Mouse (Mus musculus): ENCODE data around the gene Rabep1. TPM values are rescaled to one million over a fixed set of nuclear protein-coding genes. Genes with fewer than 3 reads are reported as not detected.

Gene Rabep1
- polyA plus RNA-seq, 1 experiment from 2014 or later: 93.1 TPM

DNA sequence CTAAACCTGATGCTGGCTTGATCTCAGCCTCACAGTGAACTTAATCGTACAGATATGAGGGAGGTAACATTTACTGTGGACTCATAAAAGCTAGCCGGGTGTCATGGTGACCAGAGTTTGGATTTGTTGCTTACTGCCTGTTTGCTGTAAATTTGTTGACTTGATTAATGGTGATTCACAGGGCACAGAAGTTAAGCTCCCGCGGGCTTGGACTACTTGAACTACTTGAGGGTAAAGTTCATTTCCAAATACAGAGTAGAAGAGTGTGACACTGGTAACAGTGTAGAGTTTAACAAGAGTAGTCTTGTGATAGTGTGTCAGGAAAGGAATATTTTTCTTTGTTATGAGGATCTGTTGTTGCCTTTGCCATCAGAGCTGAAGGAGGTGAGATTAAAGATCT lies 74.9 kb downstream of the Rabep1 start:
- 97% methylated on average over 4 of the region's 4 CpGs for WGBS
- Histone ChIP-seq H3K4me2 (no peak overlapping the region), H3K9me3 (no peaks in the 10 kb centered on the region), H3K4me1 (no peaks in the 10 kb centered on the region), H3K4me3 (no peak overlapping the region), H3K36me3 (replicated peaks) (peaks cover 31% of the 10 kb centered on the region), H3K9ac (no peak overlapping the region), H3K27ac (no peak overlapping the region), H3K27me3 (replicated peaks) (no peaks in the 10 kb centered on the region)
- ATAC-seq (replicated peaks): no peak

DNA sequence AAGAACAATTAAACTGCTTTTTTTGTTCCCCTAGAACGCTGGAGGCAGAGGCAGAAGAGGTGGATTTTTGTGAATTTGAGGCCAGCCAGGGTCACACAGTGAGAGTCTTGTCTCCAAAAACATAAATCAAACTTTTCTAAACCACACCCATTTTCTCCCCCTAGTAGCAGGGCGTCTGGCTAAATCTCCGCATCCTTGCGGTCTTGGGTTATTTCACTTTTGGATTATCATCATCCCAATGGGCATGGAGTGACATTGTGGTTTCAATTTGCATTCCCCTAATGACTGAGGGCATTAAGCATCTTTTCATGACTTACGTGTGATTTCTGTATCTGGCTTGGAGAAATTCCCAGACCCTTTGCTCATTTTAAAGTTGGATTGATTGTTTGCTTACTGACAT lies 86.9 kb downstream of the Rabep1 start:
- Histone ChIP-seq H3K27me3 (replicated peaks) (no peaks in the 10 kb centered on the region), H3K36me3 (replicated peaks) (peaks cover 20% of the 10 kb centered on the region; the same call in 1 of the 2 replicates), H3K4me2 (no peak overlapping the region), H3K9me3 (no peaks in the 10 kb centered on the region), H3K9ac (no peak overlapping the region), H3K27ac (no peak overlapping the region), H3K4me1 (no peaks in the 10 kb centered on the region), H3K4me3 (no peak overlapping the region)
- no peak for ATAC-seq (replicated peaks)
- WGBS: 83% methylated on average over 5 of the region's 5 CpGs

DNA sequence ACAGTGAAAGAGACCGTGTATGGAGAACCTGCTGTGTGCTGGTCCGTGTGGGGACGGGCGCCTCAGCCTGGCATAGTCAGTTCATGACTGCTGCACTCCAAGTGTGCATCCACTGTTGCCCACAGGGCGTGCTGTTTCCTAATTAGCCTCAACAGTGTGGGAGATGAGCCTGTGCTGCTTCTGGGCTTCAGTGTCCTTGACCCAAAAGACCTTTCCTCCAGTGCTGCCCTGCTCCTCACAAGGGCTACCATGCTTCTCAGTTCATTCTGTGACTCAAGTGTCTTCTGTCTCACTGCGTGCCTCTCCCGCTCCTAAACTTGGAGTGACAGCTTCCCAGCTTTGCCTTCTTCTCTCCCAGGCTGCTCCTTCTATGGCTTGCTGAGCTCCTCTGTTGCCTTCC lies 90.7 kb downstream of the Rabep1 start:
- Histone ChIP-seq H3K9me3 (no peaks in the 10 kb centered on the region), H3K4me2 (no peak overlapping the region), H3K4me3 (no peak overlapping the region), H3K27ac (no peak overlapping the region), H3K4me1 (no peaks in the 10 kb centered on the region), H3K9ac (no peak overlapping the region), H3K36me3 (replicated peaks) (peaks cover 46% of the 10 kb centered on the region), H3K27me3 (replicated peaks) (no peaks in the 10 kb centered on the region)
- no peak for ATAC-seq (replicated peaks)
- 90% methylated on average over 7 of the region's 7 CpGs for WGBS

DNA sequence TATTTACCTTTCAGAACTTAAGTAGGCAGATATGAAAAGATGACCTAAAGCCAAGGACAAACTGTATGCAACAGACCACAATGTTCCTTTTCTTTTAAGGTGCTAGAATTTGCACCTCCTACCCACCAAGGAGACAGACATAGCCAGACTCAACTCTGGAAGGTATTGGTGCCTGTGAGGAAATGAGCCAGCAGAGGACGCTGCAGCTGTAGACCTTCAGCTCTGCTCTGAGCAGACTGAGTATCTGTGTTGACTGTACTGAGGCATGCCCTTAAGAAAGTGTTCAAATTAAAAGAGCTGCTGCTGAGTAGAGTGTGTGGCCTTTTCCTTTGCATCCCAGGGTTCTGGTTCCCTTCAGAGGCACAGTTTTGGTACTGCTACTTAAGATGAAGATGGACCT lies 98.0 kb downstream of the Rabep1 start:
- ATAC-seq (replicated peaks): no peak
- 83% methylated on average over 1 of the region's 1 CpGs for WGBS
- peaks cover 71% of the 10 kb centered on the region for H3K36me3 ChIP-seq (replicated peaks)

DNA sequence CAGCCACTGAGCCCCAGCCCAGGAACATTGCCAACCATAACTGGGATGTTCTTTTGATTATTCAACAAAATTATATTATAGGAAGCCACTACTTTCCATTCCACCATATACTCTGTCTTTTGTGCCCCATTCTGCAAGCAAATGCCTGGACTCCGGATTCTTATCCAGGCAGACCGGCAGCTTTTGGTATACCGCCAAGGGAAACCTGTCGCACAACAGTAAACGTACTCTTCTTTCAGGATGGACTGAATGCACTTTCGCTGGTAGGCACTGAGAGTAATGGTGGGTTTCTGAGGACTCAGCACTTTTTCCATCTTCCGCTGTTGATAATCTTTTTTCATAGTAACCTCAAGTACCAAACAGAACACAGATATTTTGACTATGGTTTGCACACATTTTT lies 99.1 kb downstream of the Rabep1 start:
- Histone ChIP-seq H3K4me3 (no peak overlapping the region), H3K27me3 (replicated peaks) (no peaks in the 10 kb centered on the region), H3K27ac (no peak overlapping the region), H3K36me3 (replicated peaks) (peaks cover 75% of the 10 kb centered on the region), H3K4me2 (no peak overlapping the region), H3K9ac (no peak overlapping the region), H3K9me3 (no peaks in the 10 kb centered on the region), H3K4me1 (no peaks in the 10 kb centered on the region)
- WGBS: 92% methylated on average over 7 of the region's 7 CpGs
- ATAC-seq (replicated peaks): no peak

More for the DNA sequence above, 98.0 kb downstream of the Rabep1 start:
- Histone ChIP-seq H3K27ac (no peak overlapping the region), H3K9ac (no peak overlapping the region), H3K4me2 (no peak overlapping the region), H3K4me3 (no peak overlapping the region), H3K27me3 (replicated peaks) (no peaks in the 10 kb centered on the region), H3K4me1 (no peaks in the 10 kb centered on the region), H3K9me3 (no peaks in the 10 kb centered on the region)

DNA sequence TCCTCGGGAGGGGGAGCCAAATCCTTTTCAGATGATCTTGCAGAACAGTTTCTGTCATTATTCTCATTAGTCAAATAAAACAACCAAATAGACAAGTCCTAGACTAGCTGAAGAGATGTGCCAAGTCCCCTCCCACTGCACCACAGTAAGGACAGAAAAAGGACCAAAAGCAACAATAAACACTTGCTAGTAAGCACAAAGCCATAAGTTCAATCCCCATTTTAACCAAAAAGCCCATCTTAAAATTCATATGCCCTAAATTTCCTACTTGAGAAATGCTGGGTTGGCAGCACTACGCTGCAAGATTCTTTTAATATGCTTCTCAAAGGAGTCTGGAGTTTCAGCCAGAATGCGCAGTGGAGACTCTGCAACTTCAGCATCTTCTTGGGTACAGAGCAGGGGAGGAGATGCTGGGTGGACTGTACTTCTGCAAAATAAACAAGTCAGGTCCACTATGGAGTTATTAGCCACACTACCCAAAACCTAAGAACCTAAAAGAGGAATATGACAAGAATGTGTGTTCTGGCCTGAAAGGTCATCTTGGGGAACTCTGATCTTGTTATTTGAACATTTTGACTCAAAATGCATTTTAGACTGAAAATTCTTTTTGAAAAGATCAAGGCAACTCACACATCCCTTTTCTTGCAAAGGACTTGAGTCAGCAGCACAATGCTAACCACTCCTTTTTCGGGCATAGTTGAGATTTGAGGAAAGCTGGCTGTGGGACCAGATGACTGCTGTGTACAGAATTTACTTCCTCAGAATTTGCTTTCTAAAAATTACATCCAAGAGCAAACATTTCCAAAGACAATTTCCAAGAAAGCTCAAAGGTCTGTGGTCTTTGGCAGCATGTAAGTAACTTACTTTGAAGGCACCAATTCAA lies 100.6 kb downstream of the Rabep1 start:
- H3K36me3 ChIP-seq (replicated peaks): peaks cover 75% of the 10 kb centered on the region
- no peak for ATAC-seq (replicated peaks)
- 94% methylated on average over 4 of the region's 4 CpGs for WGBS
- H3K27ac ChIP-seq: no peak overlapping the region
- H3K9ac ChIP-seq: no peak overlapping the region
- no peak overlapping the region for H3K4me2 ChIP-seq
- H3K9me3 ChIP-seq: no peaks in the 10 kb centered on the region
- H3K4me3 ChIP-seq: no peak overlapping the region
- no peaks in the 10 kb centered on the region for H3K27me3 ChIP-seq (replicated peaks)
- no peaks in the 10 kb centered on the region for H3K4me1 ChIP-seq

DNA sequence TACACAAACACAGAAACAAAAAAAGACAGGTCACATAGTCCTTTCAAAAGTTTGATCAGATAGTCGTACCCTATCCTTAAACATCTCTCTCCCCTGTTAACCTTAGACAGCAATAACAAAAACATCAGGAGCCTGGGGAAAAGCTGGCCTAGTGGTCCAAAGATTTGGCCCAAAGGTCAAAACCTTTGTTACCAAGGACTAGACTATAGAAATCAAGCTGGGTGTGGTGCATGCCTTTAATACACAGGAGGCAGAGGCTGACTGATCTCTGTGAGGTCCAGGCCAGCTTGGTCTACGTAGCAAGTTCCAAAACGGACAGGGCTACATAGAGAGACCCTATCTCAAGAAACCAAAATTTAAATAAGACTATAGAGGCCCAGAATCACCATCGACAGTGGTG lies 110.1 kb downstream of the Rabep1 start:
- Histone ChIP-seq H3K4me3 (no peak overlapping the region), H3K9me3 (no peaks in the 10 kb centered on the region), H3K27ac (no peak overlapping the region), H3K4me1 (no peaks in the 10 kb centered on the region), H3K27me3 (replicated peaks) (no peaks in the 10 kb centered on the region), H3K4me2 (no peak overlapping the region), H3K9ac (no peak overlapping the region), H3K36me3 (replicated peaks) (peaks cover 77% of the 10 kb centered on the region)
- no peak for ATAC-seq (replicated peaks)
- 96% methylated on average over 4 of the region's 4 CpGs for WGBS

DNA sequence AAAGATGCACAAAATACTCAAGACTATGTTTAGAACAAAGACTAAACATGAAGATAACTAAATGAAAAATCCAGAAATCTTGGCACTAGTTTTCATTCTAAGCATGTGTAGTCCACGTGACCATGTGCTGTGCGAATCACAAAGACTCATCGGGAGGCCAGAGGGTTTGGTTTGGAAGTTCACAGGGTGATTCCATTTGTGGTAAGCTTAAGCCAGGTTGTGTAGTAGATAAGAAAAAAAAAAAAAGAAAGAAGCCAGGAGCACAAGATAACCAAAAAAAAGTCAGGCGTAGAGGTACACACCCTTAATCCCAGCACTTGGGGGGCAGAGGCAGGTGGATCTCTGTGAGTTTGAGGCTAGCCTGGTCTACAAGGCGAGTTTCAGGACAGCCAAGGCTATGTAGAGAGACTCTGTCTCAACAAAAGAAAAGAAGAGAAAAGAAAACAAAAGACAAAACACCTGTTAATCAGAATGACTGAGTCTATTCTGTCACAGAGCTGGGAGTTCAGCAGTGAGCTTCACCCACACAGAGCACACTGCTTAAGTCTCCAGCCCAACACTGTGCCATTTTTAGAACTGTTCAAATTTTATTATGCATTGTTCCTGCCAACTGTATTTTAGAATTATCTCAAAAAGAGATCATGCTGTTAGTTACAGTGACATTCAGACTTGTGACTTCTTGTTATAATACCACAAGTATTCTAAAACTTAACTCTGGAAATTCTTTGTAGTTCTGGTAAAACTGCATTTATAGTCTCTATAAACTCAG lies 116.4 kb downstream of the Rabep1 start:
- Histone ChIP-seq H3K4me2 (no peak overlapping the region), H3K36me3 (replicated peaks) (peaks cover 75% of the 10 kb centered on the region), H3K27ac (no peak overlapping the region), H3K27me3 (replicated peaks) (no peaks in the 10 kb centered on the region), H3K9me3 (no peaks in the 10 kb centered on the region), H3K4me1 (no peaks in the 10 kb centered on the region), H3K9ac (no peak overlapping the region), H3K4me3 (no peak overlapping the region)
- WGBS: 93% methylated on average over 5 of the region's 5 CpGs
- no peak for ATAC-seq (replicated peaks)

DNA sequence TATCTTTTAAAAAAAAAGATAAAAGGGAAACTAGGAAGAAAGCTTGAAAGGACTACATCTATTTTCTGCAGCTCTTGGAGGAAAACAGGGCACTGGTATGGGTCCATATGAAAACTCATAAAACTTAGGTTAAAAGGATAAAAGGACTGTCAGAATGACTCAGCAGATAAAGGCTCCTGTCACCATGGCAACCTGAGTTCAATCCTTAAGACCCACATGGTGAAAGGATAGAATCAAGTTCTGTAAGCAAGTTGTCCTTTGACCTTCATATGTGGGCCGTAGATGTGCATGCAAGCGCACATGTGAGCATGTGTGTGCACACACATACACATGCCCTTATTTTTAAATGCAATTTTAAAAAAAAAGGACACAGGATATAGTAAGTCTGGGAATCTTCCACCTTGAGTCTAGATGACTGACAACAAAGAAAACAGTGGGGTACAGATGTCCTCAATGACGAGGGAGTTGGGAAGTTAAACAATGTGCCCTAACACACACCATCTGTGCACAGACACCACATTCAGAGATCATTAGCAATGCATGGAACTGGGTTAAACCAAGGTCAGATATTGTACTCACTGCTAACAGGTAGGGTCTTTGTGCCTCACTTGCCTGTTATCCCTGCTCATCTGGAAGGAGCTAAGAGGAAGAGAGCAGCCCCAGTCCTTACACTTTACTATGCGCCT lies 119.8 kb downstream of the Rabep1 start:
- H3K4me2 ChIP-seq: no peak overlapping the region
- peaks cover 51% of the 10 kb centered on the region for H3K36me3 ChIP-seq (replicated peaks)
- WGBS: 75% methylated on average over 4 of the region's 4 CpGs

DNA sequence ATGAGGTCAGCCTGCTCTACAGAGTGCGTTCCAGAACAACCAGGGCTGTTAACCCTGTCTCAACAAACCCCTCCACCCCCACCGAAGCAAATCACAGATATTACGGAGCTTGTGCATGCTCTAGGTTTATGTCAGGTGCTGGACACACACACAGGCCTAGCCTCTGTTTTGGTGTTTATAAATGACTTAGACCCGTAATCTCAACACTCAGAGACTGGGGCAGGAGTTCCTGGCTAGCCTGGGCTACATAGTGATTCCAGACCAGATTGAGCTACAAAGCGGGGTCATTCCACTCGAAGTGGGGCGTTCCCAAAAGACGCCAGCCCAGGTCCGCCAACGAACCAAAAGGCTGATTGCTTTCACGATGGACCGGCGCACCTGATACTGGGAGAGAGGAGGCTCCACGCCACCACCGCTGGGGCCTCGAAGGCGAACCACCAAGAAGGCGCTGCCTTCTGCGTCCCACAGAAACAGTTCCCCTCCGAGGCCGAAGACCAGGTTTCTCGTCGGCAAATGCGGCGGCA lies 124.8 kb downstream of the Rabep1 start:
- peaks cover 22% of the 10 kb centered on the region for H3K4me1 ChIP-seq
- H3K9ac ChIP-seq: peak overlapping the region; percentile 92
- peaks cover 21% of the 10 kb centered on the region for H3K36me3 ChIP-seq (replicated peaks)
- H3K27ac ChIP-seq: peak overlapping the region; percentile 94
- H3K4me2 ChIP-seq: peak overlapping the region; percentile 77
- H3K27me3 ChIP-seq (replicated peaks): no peaks in the 10 kb centered on the region
- peak overlapping the region; percentile 89 for H3K4me3 ChIP-seq
- WGBS: under 1% methylated on average over 25 of the region's 25 CpGs
- peak; percentile 16 for ATAC-seq (replicated peaks)
- H3K9me3 ChIP-seq: no peaks in the 10 kb centered on the region

More for the DNA sequence above, 119.8 kb downstream of the Rabep1 start:
- Histone ChIP-seq H3K4me1 (peaks cover 17% of the 10 kb centered on the region), H3K9me3 (no peaks in the 10 kb centered on the region), H3K27me3 (replicated peaks) (no peaks in the 10 kb centered on the region), H3K27ac (no peak overlapping the region), H3K4me3 (no peak overlapping the region), H3K9ac (no peak overlapping the region)
- ATAC-seq (replicated peaks): no peak

DNA sequence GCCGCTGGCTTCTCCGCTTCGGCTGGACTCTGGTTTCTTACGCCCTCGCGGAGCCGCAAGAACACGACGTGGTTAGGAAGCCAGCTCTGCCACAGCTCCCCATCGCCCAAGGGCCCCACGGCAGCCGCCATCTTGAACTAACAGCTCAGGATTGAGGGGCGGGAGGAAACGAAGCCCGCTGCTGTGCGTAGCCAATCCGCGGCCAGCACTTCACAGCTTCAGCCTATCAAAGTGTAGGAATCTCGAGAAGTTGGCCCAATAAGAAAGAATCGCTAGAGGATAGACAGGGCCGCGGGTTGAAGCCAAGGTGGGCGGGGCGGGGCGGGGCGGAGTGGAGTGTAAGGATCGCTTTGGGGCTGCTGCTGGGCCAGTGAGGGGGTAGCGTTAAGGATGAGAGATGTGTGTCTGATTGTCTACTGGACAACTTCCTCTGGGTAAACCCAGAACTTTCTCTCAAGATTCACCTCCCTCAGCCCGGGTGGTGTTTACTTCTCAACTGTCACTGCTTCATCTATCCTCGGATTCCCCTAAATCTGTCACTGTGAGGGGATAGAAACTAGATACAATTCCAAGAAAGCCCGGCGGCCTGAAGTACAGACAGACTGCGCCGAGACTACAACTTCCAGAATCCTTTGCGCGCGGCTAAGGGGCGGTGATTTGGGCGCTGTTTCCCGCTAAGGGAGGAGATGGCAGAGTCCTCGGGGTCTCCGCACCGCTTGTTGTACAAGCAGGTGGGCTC lies 125.4 kb downstream of the Rabep1 start, which contains the start of the genes Nup88 and Rpain:
Gene Nup88 (minus strand): TSS at position 153 of the 739 bp plus-strand sequence.
Gene Rpain (plus strand): TSS at position 393 of the 739 bp plus-strand sequence.
- Histone ChIP-seq H3K27me3 (replicated peaks) (no peaks in the 10 kb centered on the region), H3K4me3 (peak within 1 kb of the TSS; percentile 89), H3K4me2 (peak within 1 kb of the TSS; percentile 77), H3K27ac (peak within 1 kb of the TSS; percentile 94), H3K36me3 (replicated peaks) (peaks cover 14% of the 10 kb centered on the region), H3K4me1 (peaks cover 22% of the 10 kb centered on the region), H3K9ac (peak within 1 kb of the TSS; percentile 92), H3K9me3 (no peaks in the 10 kb centered on the region)
- WGBS: under 1% methylated on average over 43 of the region's 43 CpGs
- ATAC-seq (replicated peaks): peak; percentile 99

All from midbrain, embryonic 15.5 days (tissue).